Mouse (Mus musculus) adrenal gland, postnatal 4 days (tissue): ENCODE results near the gene Gm11127. TPM values are rescaled to one million over a fixed set of nuclear protein-coding genes. Genes with fewer than 3 reads are reported as not detected.

Source experiments
- total RNA-seq, 2 experiments: library from RNA; stranded (reverse); gene quantifications; 2 replicates each; pipeline ENCODE4 v1.2.3; 2021

The Gm11127 gene
- total RNA-seq, 2 experiments from 2014 or later: 1.4 to 1.7 TPM

Other genes starting within 250 kb of the Gm11127 start
- gene Ier3, start 236.7 kb downstream of the Gm11127 start, total RNA-seq: 10 to 100 TPM; 11.3 to 14.9 TPM
- 10 to 100 TPM; 70.9 to 72.5 TPM for gene Flot1, start 235.1 kb downstream of the Gm11127 start, total RNA-seq
- gene Tubb5, start 220.1 kb downstream of the Gm11127 start, total RNA-seq: 100 to 1,000 TPM; 553 to 648 TPM
- 10 to 100 TPM; 28.2 to 35.6 TPM for gene Mdc1, start 216.9 kb downstream of the Gm11127 start, total RNA-seq
- 10 to 100 TPM; 25.8 to 27.1 TPM for gene Nrm, start 197.1 kb downstream of the Gm11127 start, total RNA-seq
- 10 to 100 TPM; 40.7 to 46.6 TPM for gene Ppp1r18, start 192.8 kb downstream of the Gm11127 start, total RNA-seq
- 10 to 100 TPM; 44.4 to 52.3 TPM for gene Dhx16, start 178.6 kb downstream of the Gm11127 start, total RNA-seq
- 10 to 100 TPM; 34.4 to 34.5 TPM for gene 2310061I04Rik, start 160.9 kb downstream of the Gm11127 start, total RNA-seq
- gene Atat1, start 148.3 kb downstream of the Gm11127 start, total RNA-seq: 10 to 100 TPM; 46.3 to 50.3 TPM
- 10 to 100 TPM; 77.3 to 83.2 TPM for gene Mrps18b, start 142.0 kb downstream of the Gm11127 start, total RNA-seq
- 10 to 100 TPM; 89.8 to 96.6 TPM for gene Ppp1r10, start 141.9 kb downstream of the Gm11127 start, total RNA-seq
- gene Abcf1, start 88.6 kb downstream of the Gm11127 start, total RNA-seq: 100 to 1,000 TPM in 1 of 2 experiments, 10 to 100 TPM in 1; 96.2 to 107 TPM
- 10 to 100 TPM; 61.1 to 64.2 TPM for gene Gnl1, start 78.5 kb downstream of the Gm11127 start, total RNA-seq
- gene Prr3, start 78.1 kb downstream of the Gm11127 start, total RNA-seq: 10 to 100 TPM; 40.9 to 44.2 TPM
- 1 to 10 TPM; 2.5 to 3.3 TPM for gene H2-T24, start 37.8 kb downstream of the Gm11127 start, total RNA-seq
- gene H2-T23, start 25.5 kb downstream of the Gm11127 start, total RNA-seq: 10 to 100 TPM; 33.9 to 55.1 TPM
- gene H2-T22, start 15.6 kb downstream of the Gm11127 start, total RNA-seq: 10 to 100 TPM; 22.1 to 22.9 TPM
- gene Gm6034, start 15.4 kb downstream of the Gm11127 start, total RNA-seq: under 1 TPM in 1 of 2 experiments, not detected in 1; 0.17 TPM
- under 1 TPM; 0.20 to 0.25 TPM for gene Gm19684, start 63.3 kb upstream of the Gm11127 start, total RNA-seq
- not detected for gene Gm7030, start 71.1 kb upstream of the Gm11127 start, total RNA-seq
- gene Gm8909, start 110.2 kb upstream of the Gm11127 start, total RNA-seq: under 1 TPM in 1 of 2 experiments, not detected in 1; 0.50 TPM
- not detected for gene H2-T3, start 131.9 kb upstream of the Gm11127 start, total RNA-seq
- 10 to 100 TPM; 41.5 to 45.2 TPM for gene Rpp21, start 199.7 kb upstream of the Gm11127 start, total RNA-seq
- 10 to 100 TPM; 22.3 to 23.0 TPM for gene Trim39, start 213.9 kb upstream of the Gm11127 start, total RNA-seq
- gene H2-M10.2, start 228.1 kb upstream of the Gm11127 start, total RNA-seq: not detected